ENCODE assay signal across 15 mouse cellular contexts in the genomic region with DNA sequence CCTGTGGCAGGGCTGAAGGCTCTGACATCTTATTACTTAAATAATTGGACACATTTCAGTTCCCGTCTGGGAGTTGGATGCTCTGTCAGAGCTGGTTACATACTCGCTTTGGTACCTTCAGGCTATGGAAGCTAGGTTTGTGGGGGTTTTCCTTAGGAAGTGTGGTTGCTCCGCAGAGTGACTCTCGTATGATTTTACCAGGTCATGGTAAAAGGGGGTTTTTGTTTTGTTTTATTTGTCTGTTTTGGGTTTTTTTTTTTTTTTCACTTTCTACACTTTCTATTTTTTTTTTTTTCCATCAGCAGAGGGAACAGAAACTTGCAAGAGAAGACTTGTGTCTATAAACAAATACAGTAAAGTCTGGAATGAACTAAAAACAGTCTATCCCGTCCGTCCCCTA.
"Had no signal": no experiment of that assay in that cellular context is flagged by ENCODE, and none has a peak within 500 bp of the region (broad histone marks: within the 10 kb centered on the region; RNA-seq: fewer than 3 reads in every experiment).

No protein-coding gene starts in this region.

- H3K4me2 ChIP-seq: lung, embryonic 14.5 days; midbrain, embryonic 12.5 days; neural tube, embryonic 12.5 days; stomach, embryonic 15.5 days had no signal

- H3K9me3 ChIP-seq: midbrain, embryonic 12.5 days; neural tube, embryonic 12.5 days; stomach, embryonic 15.5 days had no signal

- H3K4me1 ChIP-seq: megakaryocyte, embryonic 14.5 days; stomach, embryonic 15.5 days had no signal

- H3K27me3 ChIP-seq: megakaryocyte, embryonic 14.5 days; midbrain, embryonic 12.5 days; neural tube, embryonic 12.5 days; stomach, embryonic 15.5 days had no signal

- H3K36me3 ChIP-seq: midbrain, embryonic 12.5 days; neural tube, embryonic 12.5 days; stomach, embryonic 15.5 days had no signal

- H3K27ac ChIP-seq: liver, embryonic 14.5 days; macrophage; midbrain, embryonic 12.5 days; neural tube, embryonic 12.5 days; stomach, embryonic 15.5 days; stomach, postnatal 0 days had no signal

- H3K4me3 ChIP-seq: megakaryocyte, embryonic 14.5 days; midbrain, embryonic 12.5 days; neural tube, embryonic 12.5 days; stomach, embryonic 15.5 days had no signal

- H3K9ac ChIP-seq: liver, embryonic 14.5 days; lung, embryonic 14.5 days; midbrain, embryonic 12.5 days; neural tube, embryonic 12.5 days; stomach, embryonic 15.5 days had no signal

- DNase-seq: lung, adult 18-20 months; lung, embryonic 14.5 days; lung, postnatal 10 days; midbrain, embryonic 14.5 days; right cerebral cortex, postnatal 14 days; thymus, adult 2 months; thymus, postnatal 25 days; thymus, postnatal 4 days had no signal
